Mouse (Mus musculus): ENCODE measurements at regions not wholly inside any gene's neighbourhood (a gene's known extent, or its start where the extent isn't known, plus 50 kb on each side); places are given as distances from the start of the nearest gene placed in this dataset.

- ATAC-seq (ENCODE audit: low FRiP score, low TSS enrichment) (no peak), DNase-seq (no peak)
- H3K27ac ChIP-seq (replicated peaks; ENCODE audit: low read depth, low read length): no peak overlapping the region
- no peaks in the 10 kb centered on the region for H3K36me3 ChIP-seq (ENCODE audit: control insufficient read depth, insufficient read depth, low read length)
- no peak overlapping the region for H3K9ac ChIP-seq (replicated peaks; ENCODE audit: low read length)
- no peak overlapping the region for H3K4me2 ChIP-seq (ENCODE audit: low read length)
- no peaks in the 10 kb centered on the region for H3K9me3 ChIP-seq (ENCODE audit: control insufficient read depth, low read length)
- H3K4me1 ChIP-seq (ENCODE audit: control insufficient read depth, insufficient read depth, low read length): no peaks in the 10 kb centered on the region
- WGBS: 88% methylated on average over 5 of the region's 5 CpGs
- H3K4me3 ChIP-seq (replicated peaks; ENCODE audit: low read depth, low read length): no peak overlapping the region
- H3K27me3 ChIP-seq (ENCODE audit: control insufficient read depth, insufficient read depth, low read length): no peaks in the 10 kb centered on the region
Observed at GRCm38 (mm10) chr4:68575375-68575774, 378.8 kb downstream of the Brinp1 start.

- Histone ChIP-seq H3K4me3 (replicated peaks; ENCODE audit: low read depth, low read length) (no peak overlapping the region), H3K9me3 (ENCODE audit: control insufficient read depth, low read length) (no peaks in the 10 kb centered on the region), H3K4me2 (ENCODE audit: low read length) (no peak overlapping the region), H3K36me3 (ENCODE audit: control insufficient read depth, insufficient read depth, low read length) (no peaks in the 10 kb centered on the region), H3K27ac (replicated peaks; ENCODE audit: low read depth, low read length) (no peak overlapping the region), H3K9ac (replicated peaks; ENCODE audit: low read length) (no peak overlapping the region), H3K4me1 (ENCODE audit: control insufficient read depth, insufficient read depth, low read length) (no peaks in the 10 kb centered on the region), H3K27me3 (ENCODE audit: control insufficient read depth, insufficient read depth, low read length) (no peaks in the 10 kb centered on the region)
- DNase-seq (peak; percentile 5), ATAC-seq (ENCODE audit: low FRiP score, low TSS enrichment) (no peak)
- WGBS: 78% methylated on average over 4 of the region's 4 CpGs
Observed at GRCm38 (mm10) chr4:68574610-68575167, 379.5 kb downstream of the Brinp1 start.

GRCm38 (mm10) chr4:68573333-68573732 is 380.9 kb downstream of the Brinp1 start:
- H3K4me2 ChIP-seq (ENCODE audit: low read length): no peak overlapping the region
- H3K27me3 ChIP-seq (ENCODE audit: control insufficient read depth, insufficient read depth, low read length): no peaks in the 10 kb centered on the region
- no peak overlapping the region for H3K27ac ChIP-seq (replicated peaks; ENCODE audit: low read depth, low read length)
- 72% methylated on average over 3 of the region's 3 CpGs for WGBS
- no peaks in the 10 kb centered on the region for H3K36me3 ChIP-seq (ENCODE audit: control insufficient read depth, insufficient read depth, low read length)
- ATAC-seq (ENCODE audit: low FRiP score, low TSS enrichment) (no peak), DNase-seq (no peak)
- H3K4me3 ChIP-seq (replicated peaks; ENCODE audit: low read depth, low read length): no peak overlapping the region
- H3K9ac ChIP-seq (replicated peaks; ENCODE audit: low read length): no peak overlapping the region
- H3K4me1 ChIP-seq (ENCODE audit: control insufficient read depth, insufficient read depth, low read length): no peaks in the 10 kb centered on the region
- no peaks in the 10 kb centered on the region for H3K9me3 ChIP-seq (ENCODE audit: control insufficient read depth, low read length)

- DNase-seq (no peak), ATAC-seq (ENCODE audit: low FRiP score, low TSS enrichment) (no peak)
- Histone ChIP-seq H3K27ac (replicated peaks; ENCODE audit: low read depth, low read length) (no peak overlapping the region), H3K9me3 (ENCODE audit: control insufficient read depth, low read length) (no peaks in the 10 kb centered on the region), H3K4me1 (ENCODE audit: control insufficient read depth, insufficient read depth, low read length) (no peaks in the 10 kb centered on the region), H3K36me3 (ENCODE audit: control insufficient read depth, insufficient read depth, low read length) (no peaks in the 10 kb centered on the region), H3K4me3 (replicated peaks; ENCODE audit: low read depth, low read length) (no peak overlapping the region), H3K4me2 (ENCODE audit: low read length) (no peak overlapping the region), H3K9ac (replicated peaks; ENCODE audit: low read length) (no peak overlapping the region), H3K27me3 (ENCODE audit: control insufficient read depth, insufficient read depth, low read length) (no peaks in the 10 kb centered on the region)
Observed at GRCm38 (mm10) chr4:68572521-68572920, 381.7 kb downstream of the Brinp1 start.

DNA sequence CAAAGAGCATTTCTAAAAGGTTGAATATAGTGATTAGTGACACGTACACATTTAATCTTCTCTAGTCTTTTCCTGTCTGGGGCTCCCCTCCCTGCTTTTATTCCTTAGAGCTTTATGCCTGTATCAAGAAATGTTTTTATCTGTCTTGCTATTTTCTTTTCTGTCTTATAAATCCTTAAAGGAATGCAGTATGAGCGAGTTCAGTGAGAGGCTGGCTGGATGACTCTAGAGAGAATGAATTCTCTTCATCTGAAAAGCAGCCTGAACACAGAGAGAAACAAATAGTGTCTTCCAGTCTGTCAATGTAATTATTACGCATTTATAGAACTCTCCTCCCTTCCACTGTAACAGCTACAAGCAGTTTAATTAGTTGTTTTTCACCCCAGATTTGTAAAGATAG is 417.9 kb downstream of the Brinp1 start:
- Histone ChIP-seq H3K27ac (replicated peaks; ENCODE audit: low read depth, low read length) (peak overlapping the region; percentile 37; the same call in 1 of the 2 replicates), H3K9me3 (ENCODE audit: control insufficient read depth, low read length) (no peaks in the 10 kb centered on the region), H3K27me3 (ENCODE audit: control insufficient read depth, insufficient read depth, low read length) (no peaks in the 10 kb centered on the region), H3K9ac (replicated peaks; ENCODE audit: low read length) (no peak overlapping the region), H3K36me3 (ENCODE audit: control insufficient read depth, insufficient read depth, low read length) (no peaks in the 10 kb centered on the region), H3K4me3 (replicated peaks; ENCODE audit: low read depth, low read length) (no peak overlapping the region), H3K4me1 (ENCODE audit: control insufficient read depth, insufficient read depth, low read length) (peaks cover 8% of the 10 kb centered on the region; the same call in 1 of the 2 replicates), H3K4me2 (ENCODE audit: low read length) (no peak overlapping the region)
- no peak for ATAC-seq (ENCODE audit: low FRiP score, low TSS enrichment)
- DNase-seq: no peak
- WGBS: 18% methylated on average over 3 of the region's 3 CpGs

GRCm38 (mm10) chr4:68535815-68536214 is 418.4 kb downstream of the Brinp1 start:
- DNase-seq (peak; percentile 28), ATAC-seq (ENCODE audit: low FRiP score, low TSS enrichment) (peak; percentile 53; the same call in 1 of the 2 replicates)
- WGBS: 21% methylated on average over 1 of the region's 1 CpGs
- Histone ChIP-seq H3K36me3 (ENCODE audit: control insufficient read depth, insufficient read depth, low read length) (no peaks in the 10 kb centered on the region), H3K4me3 (replicated peaks; ENCODE audit: low read depth, low read length) (no peak overlapping the region), H3K4me2 (ENCODE audit: low read length) (no peak overlapping the region), H3K9me3 (ENCODE audit: control insufficient read depth, low read length) (no peaks in the 10 kb centered on the region), H3K27me3 (ENCODE audit: control insufficient read depth, insufficient read depth, low read length) (no peaks in the 10 kb centered on the region), H3K27ac (replicated peaks; ENCODE audit: low read depth, low read length) (peak overlapping the region; percentile 37; the same call in 1 of the 2 replicates), H3K4me1 (ENCODE audit: control insufficient read depth, insufficient read depth, low read length) (peaks cover 8% of the 10 kb centered on the region; the same call in 1 of the 2 replicates), H3K9ac (replicated peaks; ENCODE audit: low read length) (no peak overlapping the region)

GRCm38 (mm10) chr4:68532056-68532455 is 422.1 kb downstream of the Brinp1 start:
- no peak overlapping the region for H3K4me2 ChIP-seq (ENCODE audit: low read length)
- WGBS: 86% methylated on average over 3 of the region's 3 CpGs
- no peaks in the 10 kb centered on the region for H3K36me3 ChIP-seq (ENCODE audit: control insufficient read depth, insufficient read depth, low read length)
- H3K4me3 ChIP-seq (replicated peaks; ENCODE audit: low read depth, low read length): no peak overlapping the region
- no peaks in the 10 kb centered on the region for H3K27me3 ChIP-seq (ENCODE audit: control insufficient read depth, insufficient read depth, low read length)
- H3K4me1 ChIP-seq (ENCODE audit: control insufficient read depth, insufficient read depth, low read length): peaks cover 8% of the 10 kb centered on the region; the same call in 1 of the 2 replicates
- no peak overlapping the region for H3K27ac ChIP-seq (replicated peaks; ENCODE audit: low read depth, low read length)
- no peaks in the 10 kb centered on the region for H3K9me3 ChIP-seq (ENCODE audit: control insufficient read depth, low read length)
- ATAC-seq (ENCODE audit: low FRiP score, low TSS enrichment) (no peak), DNase-seq (no peak)
- no peak overlapping the region for H3K9ac ChIP-seq (replicated peaks; ENCODE audit: low read length)

GRCm38 (mm10) chr4:68487993-68488392 is 466.2 kb downstream of the Brinp1 start:
- H3K4me2 ChIP-seq (ENCODE audit: low read length): no peak overlapping the region
- H3K4me1 ChIP-seq (ENCODE audit: control insufficient read depth, insufficient read depth, low read length): no peaks in the 10 kb centered on the region
- H3K36me3 ChIP-seq (ENCODE audit: control insufficient read depth, insufficient read depth, low read length): no peaks in the 10 kb centered on the region
- WGBS: 12% methylated on average over 4 of the region's 4 CpGs
- H3K27ac ChIP-seq (replicated peaks; ENCODE audit: low read depth, low read length): no peak overlapping the region
- no peak overlapping the region for H3K9ac ChIP-seq (replicated peaks; ENCODE audit: low read length)
- H3K9me3 ChIP-seq (ENCODE audit: control insufficient read depth, low read length): no peaks in the 10 kb centered on the region
- ATAC-seq (ENCODE audit: low FRiP score, low TSS enrichment): peak; percentile 86
- H3K27me3 ChIP-seq (ENCODE audit: control insufficient read depth, insufficient read depth, low read length): no peaks in the 10 kb centered on the region
- peak; percentile 74 for DNase-seq
- no peak overlapping the region for H3K4me3 ChIP-seq (replicated peaks; ENCODE audit: low read depth, low read length)

GRCm38 (mm10) chr4:68486876-68487275 is 467.3 kb downstream of the Brinp1 start:
- no peak overlapping the region for H3K4me3 ChIP-seq (replicated peaks; ENCODE audit: low read depth, low read length)
- WGBS: 45% methylated on average over 1 of the region's 1 CpGs
- DNase-seq: no peak
- no peaks in the 10 kb centered on the region for H3K4me1 ChIP-seq (ENCODE audit: control insufficient read depth, insufficient read depth, low read length)
- no peak overlapping the region for H3K27ac ChIP-seq (replicated peaks; ENCODE audit: low read depth, low read length)
- H3K9ac ChIP-seq (replicated peaks; ENCODE audit: low read length): no peak overlapping the region
- no peaks in the 10 kb centered on the region for H3K27me3 ChIP-seq (ENCODE audit: control insufficient read depth, insufficient read depth, low read length)
- no peaks in the 10 kb centered on the region for H3K36me3 ChIP-seq (ENCODE audit: control insufficient read depth, insufficient read depth, low read length)
- no peak overlapping the region for H3K4me2 ChIP-seq (ENCODE audit: low read length)
- no peak for ATAC-seq (ENCODE audit: low FRiP score, low TSS enrichment)
- H3K9me3 ChIP-seq (ENCODE audit: control insufficient read depth, low read length): no peaks in the 10 kb centered on the region
